Mouse (Mus musculus): ENCODE measurements around the gene 1110051M20Rik.
"Not testable (repeated sequence)": the region's sequence is repeated elsewhere in the genome, so short reads cannot be mapped to it uniquely, and the experiment has no call there.

1110051M20Rik gene

GRCm38 (mm10) chr2:91444286-91444892, at the start of gene 1110051M20Rik:
1110051M20Rik (minus strand) TSS chr2:91444704.
- DNase-seq (ENCODE audit: low read depth, low spot score), result peak; percentile 96

GRCm38 (mm10) chr2:91493981-91494380, 49.5 kb upstream of the 1110051M20Rik start:
- DNase-seq (ENCODE audit: low read depth, low spot score), result no peak

DNA sequence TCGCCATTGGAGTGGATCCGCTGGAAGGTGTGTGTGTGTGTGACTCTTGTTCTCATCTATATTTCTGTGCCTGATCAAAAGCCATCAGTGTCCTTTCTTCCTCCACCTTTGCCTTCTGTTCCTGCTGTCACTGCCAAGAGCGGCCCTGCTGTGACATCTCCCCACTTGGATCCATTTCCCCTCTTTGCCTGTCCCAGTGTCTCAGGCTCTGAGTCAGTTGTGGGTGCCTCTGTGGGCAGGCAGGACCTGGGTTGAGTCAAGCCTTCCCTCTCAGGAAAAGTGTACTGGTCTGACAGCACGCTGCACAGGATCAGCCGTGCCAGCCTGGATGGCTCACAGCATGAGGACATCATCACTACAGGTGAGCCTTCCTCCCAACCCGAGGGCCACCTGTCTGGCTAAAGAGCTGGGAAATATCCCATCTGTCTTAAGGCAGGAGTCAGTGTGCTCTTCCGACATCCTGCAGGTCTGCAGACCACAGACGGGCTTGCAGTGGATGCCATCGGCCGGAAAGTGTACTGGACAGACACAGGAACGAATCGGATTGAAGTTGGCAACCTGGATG, 47.6 kb upstream of the 1110051M20Rik start:
- no peak for DNase-seq (ENCODE audit: low read depth, low spot score)

DNA sequence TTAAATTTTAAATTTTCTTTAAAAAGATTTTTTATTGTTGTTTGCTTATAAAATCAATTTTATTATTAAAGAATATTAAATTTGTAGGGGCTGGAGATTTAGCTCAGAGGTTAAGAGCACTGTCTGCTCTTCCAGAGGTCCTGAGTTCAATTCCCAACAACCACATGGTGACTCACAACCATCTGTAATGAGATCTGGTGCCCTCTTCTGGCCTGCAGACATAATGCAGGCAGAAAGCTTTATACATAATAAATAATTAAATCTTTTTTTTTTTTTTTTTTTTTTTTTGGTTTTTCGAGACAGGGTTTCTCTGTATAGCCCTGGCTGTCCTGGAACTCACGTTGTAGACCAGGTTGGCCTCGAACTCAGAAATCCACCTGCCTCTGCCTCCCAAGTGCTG, 42.8 kb upstream of the 1110051M20Rik start:
- DNase-seq (ENCODE audit: low read depth, low spot score), result not testable (repeated sequence)

- no peak for DNase-seq (ENCODE audit: low read depth, low spot score)
Measured at GRCm38 (mm10) chr2:91485256-91485655, 40.8 kb upstream of the 1110051M20Rik start.

DNA sequence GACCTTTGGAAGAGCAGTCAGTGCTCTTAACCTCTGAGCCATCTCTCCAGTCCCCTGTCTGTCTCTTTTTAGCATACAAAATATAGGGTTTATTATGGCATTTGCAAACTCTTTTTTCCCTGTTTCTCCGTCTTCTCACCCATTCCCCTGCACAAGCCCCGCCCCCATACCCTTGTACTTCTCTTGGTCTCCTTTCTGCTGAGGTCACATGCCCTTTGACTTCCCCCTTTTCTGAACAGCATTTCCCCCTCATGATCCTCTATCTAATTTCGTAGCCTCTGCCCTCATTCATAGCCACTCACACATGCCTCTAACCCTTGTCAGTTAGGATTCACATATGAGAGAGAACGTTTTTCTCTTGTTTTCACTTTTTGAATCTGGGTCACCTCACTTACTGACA, 40.2 kb upstream of the 1110051M20Rik start:
- DNase-seq (ENCODE audit: low read depth, low spot score), result no peak

GRCm38 (mm10) chr2:91480805-91481514, 36.5 kb upstream of the 1110051M20Rik start:
- peak; percentile 70 for DNase-seq (ENCODE audit: low read depth, low spot score)

- no peak for DNase-seq (ENCODE audit: low read depth, low spot score)
Measured at GRCm38 (mm10) chr2:91480399-91480801, 35.9 kb upstream of the 1110051M20Rik start.

GRCm38 (mm10) chr2:91476841-91477240, 32.3 kb upstream of the 1110051M20Rik start:
- DNase-seq (ENCODE audit: low read depth, low spot score), result no peak

DNA sequence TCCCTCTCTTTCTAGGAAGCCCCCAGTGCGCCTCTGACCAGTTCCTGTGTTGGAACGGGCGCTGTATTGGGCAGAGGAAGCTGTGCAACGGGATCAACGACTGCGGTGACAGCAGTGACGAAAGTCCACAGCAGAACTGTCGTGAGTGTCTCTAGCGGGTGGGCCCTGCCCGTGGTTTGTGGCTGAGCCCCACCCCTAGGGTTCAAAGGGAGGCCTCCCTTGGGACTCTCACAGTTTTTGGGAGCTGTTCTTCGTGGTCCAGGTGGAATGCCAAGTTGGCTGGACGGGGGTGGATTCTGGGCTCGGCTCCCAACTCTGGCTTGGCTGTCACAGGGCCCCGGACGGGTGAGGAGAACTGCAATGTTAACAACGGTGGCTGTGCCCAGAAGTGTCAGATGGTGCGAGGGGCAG, 31.8 kb upstream of the 1110051M20Rik start:
- DNase-seq (ENCODE audit: low read depth, low spot score), result no peak

GRCm38 (mm10) chr2:91475791-91476190, 31.3 kb upstream of the 1110051M20Rik start:
- DNase-seq (ENCODE audit: low read depth, low spot score), result no peak

GRCm38 (mm10) chr2:91474358-91474757, 29.9 kb upstream of the 1110051M20Rik start:
- no peak for DNase-seq (ENCODE audit: low read depth, low spot score)

DNA sequence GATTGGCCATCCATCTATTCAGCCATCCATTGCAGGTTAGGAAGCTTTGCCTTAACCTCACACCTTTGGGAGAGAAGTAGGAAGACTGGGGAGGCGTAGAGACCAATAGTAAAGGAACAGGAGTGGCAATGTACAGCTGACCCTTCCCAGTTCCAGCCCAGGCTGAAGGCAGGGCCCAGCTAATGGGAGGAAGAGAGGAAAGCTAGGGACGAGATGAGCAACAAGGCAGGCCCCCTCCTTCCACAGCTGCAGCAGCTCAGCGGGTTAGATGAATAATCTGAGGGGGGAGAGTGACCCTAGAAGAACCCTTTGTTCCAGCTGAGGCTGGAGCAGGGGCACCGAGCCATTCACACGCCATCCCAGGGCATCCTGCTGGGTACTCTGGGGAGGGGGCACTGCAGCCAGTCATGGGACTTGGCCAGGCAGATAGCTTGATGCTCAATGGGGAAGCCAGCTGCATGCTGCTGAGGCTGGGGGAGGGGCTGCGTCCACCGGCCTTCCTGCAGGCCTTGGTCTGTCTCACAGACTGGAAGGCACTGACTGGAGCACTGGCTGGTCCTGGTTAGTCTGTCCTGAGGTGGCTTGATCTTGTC, 25.6 kb upstream of the 1110051M20Rik start:
- no peak for DNase-seq (ENCODE audit: low read depth, low spot score)

- DNase-seq (ENCODE audit: low read depth, low spot score), result no peak
Measured at GRCm38 (mm10) chr2:91467613-91468012, 23.1 kb upstream of the 1110051M20Rik start.

GRCm38 (mm10) chr2:91465934-91466333, 21.4 kb upstream of the 1110051M20Rik start:
- DNase-seq (ENCODE audit: low read depth, low spot score), result no peak

- no peak for DNase-seq (ENCODE audit: low read depth, low spot score)
Measured at GRCm38 (mm10) chr2:91462681-91463080, 18.2 kb upstream of the 1110051M20Rik start.

- no peak for DNase-seq (ENCODE audit: low read depth, low spot score)
Measured at GRCm38 (mm10) chr2:91462196-91462595, 17.7 kb upstream of the 1110051M20Rik start.

DNA sequence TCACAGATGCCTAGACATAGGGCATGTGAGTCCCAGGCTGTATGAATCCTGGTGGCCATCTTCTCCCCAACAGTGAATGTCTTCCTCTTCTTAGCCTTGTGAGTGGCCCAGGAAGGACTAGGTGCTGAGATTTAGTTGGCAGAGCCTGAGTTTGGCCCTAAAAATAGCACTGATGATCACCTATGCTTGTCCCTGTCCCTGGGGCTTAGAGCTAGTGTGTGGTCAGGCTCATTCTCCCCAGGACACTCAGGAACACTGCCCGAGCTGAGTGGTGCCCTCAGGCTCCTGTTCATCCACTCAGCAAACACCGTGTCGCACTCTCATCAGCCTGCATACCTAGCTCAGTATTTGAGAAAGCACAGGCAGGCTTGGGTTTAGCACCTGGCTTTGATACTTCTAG, 16.8 kb upstream of the 1110051M20Rik start:
- no peak for DNase-seq (ENCODE audit: low read depth, low spot score)

- DNase-seq (ENCODE audit: low read depth, low spot score), result no peak
Measured at GRCm38 (mm10) chr2:91460771-91461170, 16.3 kb upstream of the 1110051M20Rik start.

DNA sequence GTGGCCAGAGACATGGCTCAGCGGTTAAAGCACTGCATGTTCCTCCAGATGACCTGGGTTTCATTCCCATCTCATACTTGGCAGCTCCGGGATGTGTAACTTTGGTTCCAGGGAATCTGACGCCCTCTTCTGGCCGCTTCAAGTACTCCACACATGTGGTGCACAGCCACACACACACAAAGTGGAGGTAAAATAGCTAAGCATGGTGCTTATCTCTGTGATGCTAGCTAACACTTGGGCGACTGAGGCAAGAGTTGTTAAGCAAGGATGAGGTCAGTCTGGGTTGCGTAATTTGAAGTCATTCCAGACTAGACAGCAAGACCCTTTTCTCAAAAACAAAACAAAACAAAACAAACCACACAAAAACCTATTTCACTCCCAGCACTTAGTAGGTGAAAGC, 15.6 kb upstream of the 1110051M20Rik start:
- DNase-seq (ENCODE audit: low read depth, low spot score), result peak; percentile 77

DNA sequence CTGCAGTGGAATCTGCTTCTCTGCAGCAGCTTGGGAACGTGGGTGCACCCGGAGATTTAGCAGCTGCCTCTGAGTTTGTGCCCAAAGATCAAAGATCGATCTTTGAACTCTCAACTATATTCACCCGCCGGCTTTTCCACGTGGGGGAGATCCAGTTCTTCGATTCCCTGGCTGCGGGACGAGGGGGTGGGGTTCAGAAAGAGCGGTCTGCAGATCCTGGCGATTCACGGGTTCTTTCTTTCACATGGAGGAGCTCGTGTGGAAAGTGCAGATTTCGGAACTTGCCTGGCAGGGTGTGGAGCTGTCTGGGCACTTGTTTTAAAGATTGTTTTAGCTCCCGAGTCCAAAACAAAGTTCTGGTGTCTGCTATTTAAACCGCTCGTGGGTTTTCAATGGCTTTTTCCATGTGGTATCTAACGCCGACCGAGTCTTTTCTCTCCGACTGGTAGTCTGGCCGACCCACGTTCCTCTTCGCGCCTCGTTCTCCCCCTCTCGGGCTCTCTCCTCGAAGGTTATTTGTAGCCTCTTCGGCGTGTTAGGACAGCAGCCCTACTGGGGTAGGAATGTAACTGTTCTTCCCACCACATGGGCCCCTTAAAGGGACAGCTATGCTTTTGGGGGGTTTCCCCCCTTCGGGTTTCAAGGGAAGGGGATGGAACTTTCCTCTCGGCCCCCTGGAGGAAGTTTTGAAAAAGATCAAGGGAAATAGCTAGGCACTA, 14.3 kb upstream of the 1110051M20Rik start:
- peak; percentile 67 for DNase-seq (ENCODE audit: low read depth, low spot score)

GRCm38 (mm10) chr2:91458252-91458672, 13.8 kb upstream of the 1110051M20Rik start:
- peak; percentile 82 for DNase-seq (ENCODE audit: low read depth, low spot score)

Data from R1 (cell line).